Mouse (Mus musculus) neural tube, embryonic 11.5 days (tissue): Measurements from ENCODE around the gene Sestd1. TPM values are rescaled to one million over a fixed set of nuclear protein-coding genes. Genes with fewer than 3 reads are reported as not detected.

Experiments used
- ATAC-seq: fragments of 200-750 bp; cut with Nextera tagmentation; 2 replicates; pipeline ENCODE4 v1.8.0; 2017; ENCODE audit warnings: moderate number of reproducible peaks, mild to moderate bottlenecking, moderate TSS enrichment, moderate library complexity; ENCODE audit not compliant: insufficient read depth, low FRiP score, low TSS enrichment
- DNase-seq: peaks from one replicate; pipeline ENCODE4 v3.0.0-alpha.2; 2015; ENCODE audit warnings: low spot score
- H3K27ac ChIP-seq: fragments of 300-500 bp; sonication (generic); 2 replicates; pipeline ENCODE4 v1.5.1; 2014; ENCODE audit warnings: low read depth, mild to moderate bottlenecking, low read length
- H3K27me3 ChIP-seq: fragments of 300-500 bp; sonication (generic); 2 replicates; pipeline ENCODE4 v1.6.1; 2014; ENCODE audit warnings: mild to moderate bottlenecking, low read length, mixed read lengths; ENCODE audit not compliant: control insufficient read depth, insufficient read depth
- H3K36me3 ChIP-seq: fragments of 300-500 bp; sonication (generic); 2 replicates; pipeline ENCODE4 v1.6.1; 2014; ENCODE audit warnings: mild to moderate bottlenecking, low read length, moderate library complexity, mixed read lengths; ENCODE audit not compliant: control insufficient read depth, insufficient read depth
- H3K4me1 ChIP-seq: fragments of 300-500 bp; sonication (generic); 2 replicates; pipeline ENCODE4 v1.6.1; 2014; ENCODE audit warnings: low read length, mixed read lengths; ENCODE audit not compliant: control insufficient read depth, insufficient read depth
- H3K4me2 ChIP-seq: fragments of 300-500 bp; sonication (generic); 2 replicates; pipeline ENCODE4 v1.6.1; 2014; ENCODE audit warnings: low read depth, mild to moderate bottlenecking, moderate library complexity
- H3K4me3 ChIP-seq: fragments of 300-500 bp; sonication (generic); 2 replicates; pipeline ENCODE4 v1.5.1; 2014; ENCODE audit warnings: low read depth, low read length
- H3K9ac ChIP-seq: fragments of 300-500 bp; sonication (generic); 2 replicates; pipeline ENCODE4 v1.6.1; 2014; ENCODE audit warnings: mild to moderate bottlenecking, low read length
- H3K9me3 ChIP-seq: fragments of 300-500 bp; sonication (generic); 2 replicates; pipeline ENCODE4 v1.6.1; 2016; ENCODE audit warnings: low read length; ENCODE audit not compliant: control insufficient read depth
- WGBS: fragments of 180-500 bp; shearing (Covaris S2); extraction: QIAGEN DNeasy Blood & Tissue Kit; methylation state at CpG from one replicate; pipeline ENCODE4 v1.1.7; 2014; 5-methylcytosine and 5-hydroxymethylcytosine counted together
- polyA plus RNA-seq: library from polyadenylated mRNA; unstranded; fragments of >200 nt; fragmentation: Nextera tagmentation; extraction: Ambion mirVana; gene quantifications from 2 replicates; pipeline ENCODE4 v1.2.1, GENCODE M21; 2014

Gene Sestd1
- polyA plus RNA-seq, result 31.3 and 32.6 TPM in 2 replicates

DNA sequence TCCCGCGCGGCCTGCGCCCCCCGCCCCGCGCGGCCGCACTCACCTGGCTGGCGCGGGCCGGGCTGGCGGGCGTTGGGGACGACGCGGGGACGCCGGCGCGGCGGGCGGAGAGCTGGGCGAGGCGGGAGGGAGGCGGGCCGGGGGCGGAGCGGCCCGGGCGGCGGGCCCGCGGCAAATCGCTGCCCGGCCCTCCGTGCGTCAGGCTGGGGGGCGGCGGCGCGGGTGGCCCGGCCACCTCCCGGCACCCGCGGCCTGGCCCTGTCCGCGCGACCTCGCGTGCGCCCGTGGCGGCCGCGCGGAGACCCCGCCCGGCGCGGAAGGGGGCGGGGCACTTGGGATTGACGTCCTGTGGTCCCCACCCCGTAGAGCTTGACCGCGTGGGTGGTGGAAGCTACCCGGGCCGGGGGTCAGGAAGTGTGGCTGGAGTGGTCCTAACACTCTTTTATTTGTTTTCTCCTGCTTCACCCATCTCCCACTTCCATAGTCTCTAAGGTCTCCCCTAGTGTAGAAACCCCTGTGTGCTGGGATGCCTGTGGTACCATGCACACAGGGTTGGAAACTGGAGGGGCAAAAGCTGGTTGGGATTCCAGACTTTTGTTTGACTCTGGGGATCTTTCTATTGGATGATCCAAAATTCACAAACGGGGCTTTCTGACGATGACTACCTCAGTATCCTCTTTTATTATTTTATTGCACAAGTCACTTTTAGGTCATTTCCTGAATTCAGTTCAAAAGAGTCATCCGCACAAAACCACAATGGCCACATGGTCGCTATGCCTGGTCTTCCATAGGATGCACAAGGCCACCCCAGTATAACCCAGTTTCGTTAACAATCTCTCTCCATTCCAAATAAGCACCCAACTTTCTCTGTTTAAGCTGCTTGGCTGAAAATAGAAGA lies at the start of gene Sestd1:
Gene Sestd1 (minus strand): TSS at position 81 of the 898 bp plus-strand sequence.
- ATAC-seq (peak; percentile 82), DNase-seq (peak; percentile 82)
- H3K4me3 ChIP-seq, result peak within 1 kb of the TSS; percentile 60
- peak within 1 kb of the TSS; percentile 68 for H3K27ac ChIP-seq
- no peaks in the 10 kb centered on the region for H3K4me1 ChIP-seq
- H3K27me3 ChIP-seq, result no peaks in the 10 kb centered on the region
- peak within 1 kb of the TSS; percentile 86 for H3K9ac ChIP-seq
- WGBS, result 8% methylated on average over 31 of the region's 73 CpGs
- H3K9me3 ChIP-seq, result no peaks in the 10 kb centered on the region
- H3K36me3 ChIP-seq, result no peaks in the 10 kb centered on the region
- H3K4me2 ChIP-seq, result peak within 1 kb of the TSS; percentile 65

DNA sequence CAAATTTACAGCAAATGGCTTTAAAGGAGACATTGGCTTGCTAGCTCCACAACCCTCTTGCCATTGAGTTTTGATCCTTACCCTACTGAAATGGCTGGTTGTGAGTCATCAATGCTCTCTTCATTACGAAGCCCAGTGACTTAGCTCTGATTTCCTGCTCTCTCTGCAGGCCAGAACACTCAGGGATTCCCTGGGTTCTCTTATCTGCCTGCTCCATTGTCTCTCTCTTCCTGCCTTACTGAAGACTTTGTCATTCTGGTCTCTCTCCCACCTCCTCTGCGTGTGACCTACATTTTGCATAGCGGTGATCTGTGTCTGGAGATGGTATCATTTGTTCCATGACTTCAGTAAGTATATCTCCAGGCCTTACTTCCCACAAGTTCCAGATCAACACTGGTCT lies 46.9 kb upstream of the Sestd1 start:
- no peak overlapping the region for H3K9ac ChIP-seq
- no peaks in the 10 kb centered on the region for H3K4me1 ChIP-seq
- no peaks in the 10 kb centered on the region for H3K36me3 ChIP-seq
- WGBS, result 87% methylated on average over 3 of the region's 3 CpGs
- H3K4me2 ChIP-seq, result no peak overlapping the region
- ATAC-seq (no peak), DNase-seq (no peak)
- no peaks in the 10 kb centered on the region for H3K9me3 ChIP-seq
- no peaks in the 10 kb centered on the region for H3K27me3 ChIP-seq
- no peak overlapping the region for H3K4me3 ChIP-seq
- no peak overlapping the region for H3K27ac ChIP-seq

DNA sequence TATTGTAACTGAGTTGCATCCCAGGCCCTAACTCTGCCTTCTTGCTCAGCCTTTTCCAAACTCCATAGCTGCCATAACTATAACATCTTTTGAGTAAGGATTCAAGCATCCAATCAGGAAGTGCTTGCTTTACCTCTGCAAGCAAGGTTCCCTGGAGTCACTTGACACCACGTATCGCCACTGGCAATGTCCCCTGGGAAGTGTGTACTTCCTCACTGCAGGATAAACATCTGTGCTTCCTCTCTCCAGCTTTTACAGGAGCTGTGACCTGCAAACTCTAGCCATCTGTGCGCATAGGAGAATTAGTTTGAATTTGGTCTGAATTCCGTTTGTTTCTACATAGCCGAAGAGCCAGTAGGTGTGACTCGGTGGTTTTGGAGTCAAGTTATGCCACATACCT lies 43.3 kb upstream of the Sestd1 start:
- H3K4me1 ChIP-seq, result no peaks in the 10 kb centered on the region
- no peaks in the 10 kb centered on the region for H3K36me3 ChIP-seq
- H3K27me3 ChIP-seq, result no peaks in the 10 kb centered on the region
- H3K9me3 ChIP-seq, result no peaks in the 10 kb centered on the region
- H3K4me3 ChIP-seq, result no peak overlapping the region
- ATAC-seq, result no peak
- WGBS, result 37% methylated on average over 6 of the region's 6 CpGs
- H3K27ac ChIP-seq, result no peak overlapping the region
- H3K9ac ChIP-seq, result no peak overlapping the region
- H3K4me2 ChIP-seq, result no peak overlapping the region
- no peak for DNase-seq

DNA sequence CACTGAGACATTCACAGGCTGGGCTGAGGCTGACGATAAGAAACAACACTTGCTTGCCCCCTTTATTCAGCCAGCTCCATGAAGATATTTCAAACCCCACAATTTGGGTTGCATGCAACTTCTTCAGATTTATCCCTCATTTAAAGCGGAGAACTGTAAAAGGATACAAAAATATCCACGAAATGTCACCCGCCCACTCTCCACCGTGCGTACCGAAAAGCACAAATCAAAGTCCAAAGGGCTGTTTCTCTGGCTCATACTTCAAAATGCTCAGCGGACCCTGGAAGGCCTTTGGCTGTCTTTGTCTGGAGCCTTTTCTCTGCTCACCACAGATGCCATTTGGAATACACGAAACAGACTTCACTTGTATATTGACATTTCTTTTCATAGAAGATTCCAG lies 42.8 kb upstream of the Sestd1 start:
- no peak overlapping the region for H3K27ac ChIP-seq
- WGBS, result 67% methylated on average over 9 of the region's 9 CpGs
- no peak overlapping the region for H3K4me3 ChIP-seq
- no peaks in the 10 kb centered on the region for H3K27me3 ChIP-seq
- H3K4me2 ChIP-seq, result no peak overlapping the region
- H3K9ac ChIP-seq, result no peak overlapping the region
- H3K4me1 ChIP-seq, result no peaks in the 10 kb centered on the region
- H3K9me3 ChIP-seq, result no peaks in the 10 kb centered on the region
- ATAC-seq (no peak), DNase-seq (no peak)
- no peaks in the 10 kb centered on the region for H3K36me3 ChIP-seq

DNA sequence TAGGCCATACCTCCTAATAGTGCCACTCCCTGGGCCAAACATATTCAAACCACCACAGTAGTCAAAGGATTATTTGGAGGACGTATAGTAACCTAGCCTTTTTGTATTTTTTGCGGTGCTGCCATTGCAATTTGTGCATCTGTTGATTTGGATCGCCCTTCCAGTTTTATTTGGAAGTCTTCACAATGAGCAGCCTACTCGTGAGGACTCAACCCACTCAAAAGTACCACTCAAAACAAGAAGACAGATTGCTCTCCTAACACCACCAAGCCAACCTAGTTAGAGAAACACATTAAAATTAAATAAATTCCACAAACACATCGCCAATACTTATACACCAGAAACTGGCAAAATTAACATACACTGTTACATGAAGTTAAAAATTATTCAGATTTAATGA lies 38.8 kb upstream of the Sestd1 start:
- DNase-seq, result no peak
- Histone ChIP-seq H3K4me3 (no peak overlapping the region), H3K4me1 (no peaks in the 10 kb centered on the region), H3K9ac (no peak overlapping the region), H3K27ac (no peak overlapping the region), H3K4me2 (no peak overlapping the region), H3K27me3 (no peaks in the 10 kb centered on the region), H3K9me3 (no peaks in the 10 kb centered on the region), H3K36me3 (no peaks in the 10 kb centered on the region)
- no peak for ATAC-seq
- 96% methylated on average over 5 of the region's 5 CpGs for WGBS

DNA sequence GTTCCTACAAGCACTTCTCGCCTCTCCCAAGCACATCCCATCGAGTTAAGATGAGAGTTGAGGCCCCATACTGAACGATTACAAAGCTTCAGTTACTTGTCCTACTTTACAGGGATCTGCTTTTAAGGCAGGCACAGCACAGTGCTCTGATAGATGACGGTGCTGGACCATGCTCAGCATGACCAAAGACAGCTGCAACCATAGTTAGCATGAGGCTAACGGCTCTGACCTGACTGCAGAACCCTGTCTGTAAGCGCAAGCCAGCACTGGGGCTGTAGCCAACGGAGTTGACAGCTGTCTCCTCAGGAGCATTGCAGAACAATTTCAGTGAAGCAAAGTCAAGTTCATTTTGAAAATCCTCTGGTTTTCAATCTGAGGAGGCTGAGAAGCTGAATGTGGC lies 36.6 kb upstream of the Sestd1 start:
- no peak overlapping the region for H3K4me3 ChIP-seq
- peak; percentile 18 for DNase-seq
- no peaks in the 10 kb centered on the region for H3K4me1 ChIP-seq
- no peak overlapping the region for H3K4me2 ChIP-seq
- no peaks in the 10 kb centered on the region for H3K9me3 ChIP-seq
- H3K27me3 ChIP-seq, result no peaks in the 10 kb centered on the region
- 44% methylated on average over 7 of the region's 7 CpGs for WGBS
- no peak overlapping the region for H3K9ac ChIP-seq
- no peak for ATAC-seq
- no peak overlapping the region for H3K27ac ChIP-seq
- H3K36me3 ChIP-seq, result no peaks in the 10 kb centered on the region

DNA sequence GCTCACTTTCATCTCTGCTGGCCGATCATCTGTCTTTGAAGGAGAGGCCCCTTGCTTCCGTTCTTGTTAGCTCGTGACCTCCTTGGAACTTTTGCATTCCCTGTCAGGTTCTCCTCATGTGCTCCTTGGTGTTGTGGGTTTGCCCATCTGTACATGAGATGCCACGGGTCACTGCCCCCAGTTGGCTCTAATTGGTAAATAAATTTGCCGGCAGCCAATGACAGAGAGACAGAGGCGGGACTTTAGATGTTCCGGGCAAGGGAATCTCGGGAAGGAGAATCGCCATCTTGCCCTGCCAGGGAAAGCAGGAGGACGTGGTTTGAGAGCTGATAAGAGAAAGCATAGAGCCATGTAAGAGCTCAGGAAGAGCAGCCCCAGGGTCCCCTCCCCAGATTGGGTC lies 33.5 kb upstream of the Sestd1 start:
- DNase-seq (no peak), ATAC-seq (no peak)
- 92% methylated on average over 10 of the region's 10 CpGs for WGBS
- Histone ChIP-seq H3K27ac (no peak overlapping the region), H3K4me2 (no peak overlapping the region), H3K9ac (no peak overlapping the region), H3K4me1 (no peaks in the 10 kb centered on the region), H3K36me3 (no peaks in the 10 kb centered on the region), H3K4me3 (no peak overlapping the region), H3K9me3 (no peaks in the 10 kb centered on the region), H3K27me3 (no peaks in the 10 kb centered on the region)

DNA sequence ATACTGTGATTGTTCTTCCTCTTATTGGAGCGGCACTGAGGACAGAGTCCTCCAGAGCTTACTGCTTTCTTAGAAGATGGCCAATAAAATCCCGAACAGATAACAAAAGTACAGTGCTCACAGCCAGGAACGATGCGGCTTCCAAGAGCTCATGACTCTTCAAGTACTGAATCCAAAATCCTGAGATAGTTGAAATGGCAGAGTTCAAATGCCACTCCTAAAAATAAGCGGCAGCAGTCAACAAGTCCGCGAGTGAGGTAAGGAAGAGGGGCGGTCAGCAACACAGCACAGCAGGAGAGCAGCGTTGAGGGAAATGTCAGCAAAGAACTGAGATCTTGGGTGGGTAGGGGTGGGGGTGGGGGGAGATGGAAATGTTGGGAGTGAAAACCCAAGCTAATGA lies 32.2 kb upstream of the Sestd1 start:
- Histone ChIP-seq H3K9me3 (no peaks in the 10 kb centered on the region), H3K36me3 (no peaks in the 10 kb centered on the region), H3K27me3 (no peaks in the 10 kb centered on the region), H3K4me2 (no peak overlapping the region), H3K27ac (no peak overlapping the region), H3K9ac (no peak overlapping the region), H3K4me3 (no peak overlapping the region), H3K4me1 (no peaks in the 10 kb centered on the region)
- DNase-seq (no peak), ATAC-seq (no peak)
- 78% methylated on average over 9 of the region's 9 CpGs for WGBS

DNA sequence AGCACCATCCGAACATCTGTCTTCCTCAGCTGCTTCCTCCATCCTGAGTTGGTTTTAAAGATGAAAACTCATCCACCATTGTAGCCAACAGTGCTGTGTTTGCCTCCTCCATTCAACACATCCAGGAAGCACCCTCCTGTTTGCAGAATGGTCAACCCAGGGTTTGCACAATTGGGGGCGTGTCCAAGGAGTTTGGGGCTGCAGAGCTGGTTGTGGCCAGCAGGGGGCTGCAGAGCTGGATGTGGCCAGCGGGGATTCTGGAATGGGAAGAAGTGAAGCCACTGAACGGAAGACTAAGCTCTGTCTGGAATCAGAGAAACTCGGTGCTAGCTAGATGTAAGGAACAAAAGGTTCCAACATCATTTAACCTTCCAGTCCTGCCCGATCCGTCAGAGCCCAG lies 28.9 kb upstream of the Sestd1 start:
- ATAC-seq, result no peak
- WGBS, result 49% methylated on average over 7 of the region's 7 CpGs
- peak; percentile 22 for DNase-seq

More for the DNA sequence above, 28.9 kb upstream of the Sestd1 start:
- H3K9me3 ChIP-seq, result no peaks in the 10 kb centered on the region
- no peaks in the 10 kb centered on the region for H3K27me3 ChIP-seq
- no peak overlapping the region for H3K4me3 ChIP-seq
- no peak overlapping the region for H3K27ac ChIP-seq
- no peak overlapping the region for H3K9ac ChIP-seq
- no peak overlapping the region for H3K4me2 ChIP-seq
- no peaks in the 10 kb centered on the region for H3K36me3 ChIP-seq
- H3K4me1 ChIP-seq, result no peaks in the 10 kb centered on the region
